Mouse (Mus musculus): ENCODE data around the gene Snx18. TPM values are rescaled to one million over a fixed set of nuclear protein-coding genes. Genes with fewer than 3 reads are reported as not detected.

Snx18 gene
- polyA plus RNA-seq, 2 experiments from 2014 or later = 6.0 to 11.5 TPM

GRCm38 (mm10) chr13:113615971-113616671 is 2.2 kb downstream of the Snx18 start:
- no peak for ATAC-seq

- ATAC-seq = no peak
Observed at GRCm38 (mm10) chr13:113615546-113615941, 2.8 kb downstream of the Snx18 start.

- peak; percentile 68 for ATAC-seq
Observed at GRCm38 (mm10) chr13:113614635-113615545, 3.5 kb downstream of the Snx18 start.

- no peak for ATAC-seq
Observed at GRCm38 (mm10) chr13:113613882-113614281, 4.5 kb downstream of the Snx18 start.

- no peak for ATAC-seq
Observed at GRCm38 (mm10) chr13:113613341-113613740, 5.0 kb downstream of the Snx18 start.

- ATAC-seq = no peak
Observed at GRCm38 (mm10) chr13:113612141-113612950, 6.0 kb downstream of the Snx18 start.

GRCm38 (mm10) chr13:113610732-113611500 is 7.4 kb downstream of the Snx18 start:
- ATAC-seq = peak; percentile 4

GRCm38 (mm10) chr13:113609429-113609828 is 8.9 kb downstream of the Snx18 start:
- no peak for ATAC-seq

GRCm38 (mm10) chr13:113607821-113608220 is 10.5 kb downstream of the Snx18 start:
- no peak for ATAC-seq

GRCm38 (mm10) chr13:113607371-113607770 is 11.0 kb downstream of the Snx18 start:
- peak; percentile 47 for ATAC-seq

GRCm38 (mm10) chr13:113606741-113607358 is 11.5 kb downstream of the Snx18 start:
- peak; percentile 26 for ATAC-seq

GRCm38 (mm10) chr13:113606131-113606530 is 12.2 kb downstream of the Snx18 start:
- no peak for ATAC-seq

GRCm38 (mm10) chr13:113605693-113606092 is 12.7 kb downstream of the Snx18 start:
- ATAC-seq = no peak

- ATAC-seq = no peak
Observed at GRCm38 (mm10) chr13:113604321-113604720, 14.0 kb downstream of the Snx18 start.

- no peak for ATAC-seq
Observed at GRCm38 (mm10) chr13:113602882-113603342, 15.5 kb downstream of the Snx18 start.

- no peak for ATAC-seq
Observed at GRCm38 (mm10) chr13:113601831-113602604, 16.3 kb downstream of the Snx18 start.

GRCm38 (mm10) chr13:113600531-113601463 is 17.6 kb downstream of the Snx18 start:
- ATAC-seq = peak; percentile 79

GRCm38 (mm10) chr13:113599701-113600530 is 18.4 kb downstream of the Snx18 start:
- ATAC-seq = no peak

All from CD4-positive, CD25-positive, alpha-beta regulatory T cell, adult 4 months (primary cell).